ENCODE assay signal across 8 mouse cellular contexts in the genomic region with DNA sequence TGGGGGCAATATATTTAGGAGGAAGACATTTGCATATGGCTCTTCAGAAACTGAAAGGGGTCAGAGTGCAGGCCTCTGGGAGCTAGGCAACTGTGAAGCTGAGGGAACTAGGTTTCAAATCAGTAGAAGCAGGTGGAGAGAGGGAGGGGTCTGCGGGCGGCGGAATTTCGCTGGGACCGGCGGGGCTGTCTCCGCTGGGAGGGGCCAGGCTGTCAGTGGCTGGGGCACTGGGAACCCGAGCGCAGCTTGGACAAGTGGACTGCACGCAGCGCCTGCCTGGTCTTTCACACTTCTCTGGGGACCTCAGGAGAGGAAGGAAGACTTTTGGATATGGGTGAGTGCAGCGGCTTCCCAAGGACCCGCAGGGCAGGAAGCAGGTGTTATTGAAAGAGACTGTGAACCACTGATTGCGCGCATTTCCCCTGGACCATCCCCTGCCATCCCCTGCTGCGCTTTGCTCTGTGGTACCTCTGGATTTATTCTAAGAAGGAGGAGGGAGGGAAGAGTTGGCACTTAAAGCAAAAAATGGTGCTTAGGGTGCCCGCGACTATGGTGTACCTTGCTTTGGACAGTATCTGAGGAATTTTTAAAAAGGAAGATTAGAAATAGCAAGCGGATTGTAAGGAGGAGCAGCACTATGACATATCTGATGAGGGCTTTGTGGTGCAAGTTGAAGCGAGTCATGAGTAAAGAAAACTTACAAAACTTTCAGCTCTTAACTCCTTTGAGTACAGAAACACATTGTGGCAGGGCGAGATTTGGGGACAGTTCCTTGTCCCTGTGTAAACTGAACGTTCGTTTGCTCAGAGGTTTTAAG.
DNase-seq lines count a peak whose midpoint lies in the region; ATAC-seq lines count a peak whose summit lies in the region.

No protein-coding gene starts in this region.

- peaks cover 8% of the 10 kb centered on the region; the same call in 1 of the 2 replicates for H3K4me1 ChIP-seq in intestine, embryonic 14.5 days (replicated peaks; ENCODE audit: control insufficient read depth, insufficient read depth, low read length)
- peaks cover 16% of the 10 kb centered on the region for H3K4me1 ChIP-seq in limb, embryonic 10.5 days
- H3K4me1 ChIP-seq in stomach, embryonic 16.5 days (ENCODE audit: control insufficient read depth, insufficient read depth, low read length), result peaks cover 11% of the 10 kb centered on the region; the same call in 1 of the 2 replicates

- peak overlapping the region; percentile 34 for H3K4me3 ChIP-seq in intestine, embryonic 14.5 days (ENCODE audit: low read depth, low read length)
- peak overlapping the region; percentile 49 for H3K4me3 ChIP-seq in limb, embryonic 10.5 days
- peak overlapping the region; percentile 46 for H3K4me3 ChIP-seq in stomach, embryonic 16.5 days (replicated peaks; ENCODE audit: low read length)

- peak overlapping the region; percentile 42 for H3K9ac ChIP-seq in intestine, embryonic 14.5 days (ENCODE audit: low read length)
- peak overlapping the region; percentile 55 for H3K9ac ChIP-seq in stomach, embryonic 16.5 days (ENCODE audit: low read length)

- under 1% methylated on average over 23 of the region's 23 CpGs for WGBS in intestine, embryonic 14.5 days
- WGBS in limb, embryonic 10.5 days, result 1% methylated on average over 23 of the region's 23 CpGs
- under 1% methylated on average over 23 of the region's 23 CpGs for WGBS in stomach, embryonic 16.5 days

- no peaks in the 10 kb centered on the region for H3K36me3 ChIP-seq in intestine, embryonic 14.5 days (ENCODE audit: control insufficient read depth, insufficient read depth, low read length)
- H3K36me3 ChIP-seq in limb, embryonic 10.5 days, result no peaks in the 10 kb centered on the region
- no peaks in the 10 kb centered on the region for H3K36me3 ChIP-seq in stomach, embryonic 16.5 days (ENCODE audit: control insufficient read depth, insufficient read depth, low read length)

- no peaks in the 10 kb centered on the region for H3K27me3 ChIP-seq in intestine, embryonic 14.5 days (replicated peaks; ENCODE audit: control insufficient read depth, insufficient read depth, low read length)
- H3K27me3 ChIP-seq in limb, embryonic 10.5 days (ENCODE audit: low read depth, poor library complexity, severe bottlenecking), result no peaks in the 10 kb centered on the region
- H3K27me3 ChIP-seq in stomach, embryonic 16.5 days (ENCODE audit: control insufficient read depth, insufficient read depth, low read length), result no peaks in the 10 kb centered on the region

- H3K9me3 ChIP-seq in intestine, embryonic 14.5 days (ENCODE audit: control insufficient read depth, low read length), result no peaks in the 10 kb centered on the region
- no peaks in the 10 kb centered on the region for H3K9me3 ChIP-seq in limb, embryonic 10.5 days (replicated peaks)
- no peaks in the 10 kb centered on the region for H3K9me3 ChIP-seq in stomach, embryonic 16.5 days (replicated peaks; ENCODE audit: control insufficient read depth, low read length)

- peak; percentile 59; the same call in 1 of the 2 replicates for ATAC-seq in cerebellum, adult (ENCODE audit: insufficient number of reproducible peaks, low FRiP score, low TSS enrichment)
- peak; percentile 63 for ATAC-seq in intestine, embryonic 14.5 days (replicated peaks; ENCODE audit: low FRiP score, low TSS enrichment, low read depth)
- ATAC-seq in megakaryocyte progenitor cell, adult 5-6 weeks (replicated peaks; ENCODE audit: poor library complexity), result peak; percentile 58
- ATAC-seq in stomach, embryonic 16.5 days (ENCODE audit: insufficient read depth, low FRiP score), result peak; percentile 62

- peak overlapping the region; percentile 69 for H3K4me2 ChIP-seq in intestine, embryonic 14.5 days (ENCODE audit: low read length)
- H3K4me2 ChIP-seq in stomach, embryonic 16.5 days (ENCODE audit: low read depth, low read length), result peak overlapping the region; percentile 81

- no peak for DNase-seq in cerebellum, adult 11-12 months
- DNase-seq in cerebellum, postnatal 25 days, result peak; percentile 34 to 48
- peak; percentile 95 for DNase-seq in heart, adult 11 months
- peak; percentile 65 for DNase-seq in intestine, embryonic 14.5 days (ENCODE audit: low spot score)
- peak; percentile 61 for DNase-seq in limb, embryonic 10.5 days (ENCODE audit: low spot score)

- H3K27ac ChIP-seq in intestine, embryonic 14.5 days (ENCODE audit: low read depth), result no peak overlapping the region
- H3K27ac ChIP-seq in limb, embryonic 10.5 days, result peak overlapping the region; percentile 71
- H3K27ac ChIP-seq in stomach, embryonic 16.5 days (ENCODE audit: low read length), result no peak overlapping the region
